Mouse (Mus musculus) C2C12 (cell line): ENCODE data around the gene Gimap4. TPM values are rescaled to one million over a fixed set of nuclear protein-coding genes. Genes with fewer than 3 reads are reported as not detected.

Source experiments
- H3K27me3 ChIP-seq: one replicate; pipeline ENCODE4 v1.6.1; 2011; ENCODE audit not compliant: control insufficient read depth, insufficient read depth, insufficient read length
- H3K36me3 ChIP-seq: one replicate; pipeline ENCODE4 v1.6.1; 2011; ENCODE audit not compliant: control insufficient read depth, insufficient read depth
- H3K4me3 ChIP-seq: one replicate; pipeline ENCODE4 v1.5.1; 2011; ENCODE audit warnings: mild to moderate bottlenecking, control low read depth; ENCODE audit not compliant: poor library complexity, insufficient read depth, severe bottlenecking
- H3K79me2 ChIP-seq: one replicate; pipeline ENCODE4 v1.6.1; 2011; ENCODE audit not compliant: control insufficient read depth, insufficient read depth
- H3K79me3 ChIP-seq: one replicate; pipeline ENCODE4 v1.6.1; 2011; ENCODE audit warnings: low read depth, control low read depth
- H3ac ChIP-seq: one replicate; pipeline ENCODE3; 2011; ENCODE audit warnings: low read depth; ENCODE audit not compliant: control insufficient read depth, insufficient read length
- CEBPB ChIP-seq: IDR thresholded peaks from one replicate; pipeline ENCODE4 v1.6.1; 2011; ENCODE audit warnings: low read depth, mild to moderate bottlenecking, control low read depth, moderate library complexity
- CTCF ChIP-seq: IDR thresholded peaks from one replicate; pipeline ENCODE4 v1.5.1; 2011; ENCODE audit not compliant: control insufficient read depth, insufficient read depth, insufficient read length
- FOSL1 ChIP-seq: IDR thresholded peaks from one replicate; pipeline ENCODE4 v1.8.0; 2011; ENCODE audit warnings: mild to moderate bottlenecking, low read length; ENCODE audit not compliant: poor library complexity, insufficient read depth, severe bottlenecking
- MAX ChIP-seq: IDR thresholded peaks from one replicate; pipeline ENCODE4 v1.6.1; 2011; ENCODE audit warnings: mild to moderate bottlenecking, control low read depth
- MYOD1 ChIP-seq: IDR thresholded peaks from one replicate; pipeline ENCODE4 v1.6.1; 2011; ENCODE audit warnings: low read depth; ENCODE audit not compliant: control insufficient read depth, insufficient read length
- MYOG ChIP-seq: IDR thresholded peaks from one replicate; pipeline ENCODE4 v1.6.1; 2011; ENCODE audit not compliant: control insufficient read depth, insufficient read length; ENCODE audit errors: extremely low read depth
- USF1 ChIP-seq: IDR thresholded peaks from one replicate; pipeline ENCODE4 v1.6.1; 2011; ENCODE audit warnings: low read depth, mild to moderate bottlenecking, control low read depth, moderate library complexity
- polyA plus RNA-seq: library from polyadenylated mRNA; unstranded; fragments of >200 nt; fragmentation: generic; extraction: Trizol; gene quantifications from one replicate; pipeline ENCODE4 v1.2.1, GENCODE M21; 2012; ENCODE audit warnings: missing spikeins

Gimap4 gene
- polyA plus RNA-seq, 1 experiment = 0.04 TPM

DNA sequence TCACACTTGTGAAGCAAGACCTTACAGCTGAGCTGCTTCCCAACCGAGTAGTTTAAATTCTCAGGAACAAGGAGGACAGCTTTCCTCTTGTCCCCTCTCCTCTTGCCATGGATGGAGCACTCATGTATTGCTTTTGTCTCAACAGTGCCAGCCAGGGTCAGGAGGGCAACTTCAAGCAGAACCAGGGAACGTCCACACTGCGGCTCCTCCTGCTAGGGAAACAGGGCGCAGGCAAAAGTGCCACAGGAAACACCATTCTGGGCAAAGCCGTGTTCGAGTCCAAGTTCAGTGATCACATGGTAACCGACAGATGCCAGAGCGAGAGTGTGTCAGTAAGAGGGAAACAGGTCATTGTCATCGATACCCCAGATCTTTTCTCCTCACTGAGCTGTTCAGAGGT is 34.3 kb upstream of the Gimap4 start:
- no peaks in the 10 kb centered on the region for H3K36me3 ChIP-seq
- H3K4me3 ChIP-seq = no peak overlapping the region
- no peaks in the 10 kb centered on the region for H3K79me2 ChIP-seq
- no peaks in the 10 kb centered on the region for H3K79me3 ChIP-seq
- peaks cover 2% of the 10 kb centered on the region for H3K27me3 ChIP-seq
- TF ChIP-seq MYOG = no peak
- no peak for TF ChIP-seq CEBPB
- no peak for TF ChIP-seq MAX
- TF ChIP-seq MYOD1 = no peak
- TF ChIP-seq FOSL1 = no peak
- no peak for TF ChIP-seq USF1
- TF ChIP-seq CTCF = no peak
- H3ac ChIP-seq = no peak overlapping the region

DNA sequence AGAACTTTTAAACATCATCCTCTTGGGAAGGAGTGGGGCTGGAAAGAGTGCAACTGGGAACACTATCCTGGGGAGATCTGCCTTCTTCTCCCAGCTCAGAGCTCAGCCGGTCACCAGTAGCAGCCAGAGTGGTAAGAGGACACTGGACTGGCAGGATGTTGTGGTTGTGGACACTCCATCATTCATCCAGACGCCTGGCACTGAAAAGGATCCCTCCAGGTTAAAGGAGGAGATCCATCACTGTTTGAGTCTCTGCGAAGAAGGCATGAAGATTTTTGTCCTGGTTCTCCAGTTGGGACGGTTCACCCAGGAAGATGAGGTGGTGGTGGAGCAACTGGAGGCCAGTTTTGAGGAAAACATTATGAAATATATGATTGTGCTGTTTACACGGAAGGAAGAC is 25.6 kb upstream of the Gimap4 start:
- Histone ChIP-seq H3K79me3 (no peaks in the 10 kb centered on the region), H3K36me3 (no peaks in the 10 kb centered on the region), H3K4me3 (no peak overlapping the region), H3ac (no peak overlapping the region), H3K79me2 (no peaks in the 10 kb centered on the region), H3K27me3 (no peaks in the 10 kb centered on the region)
- TF ChIP-seq FOSL1 = no peak
- no peak for TF ChIP-seq MYOD1
- TF ChIP-seq CEBPB = no peak
- no peak for TF ChIP-seq CTCF
- TF ChIP-seq USF1 = no peak
- no peak for TF ChIP-seq MYOG
- TF ChIP-seq MAX = no peak

DNA sequence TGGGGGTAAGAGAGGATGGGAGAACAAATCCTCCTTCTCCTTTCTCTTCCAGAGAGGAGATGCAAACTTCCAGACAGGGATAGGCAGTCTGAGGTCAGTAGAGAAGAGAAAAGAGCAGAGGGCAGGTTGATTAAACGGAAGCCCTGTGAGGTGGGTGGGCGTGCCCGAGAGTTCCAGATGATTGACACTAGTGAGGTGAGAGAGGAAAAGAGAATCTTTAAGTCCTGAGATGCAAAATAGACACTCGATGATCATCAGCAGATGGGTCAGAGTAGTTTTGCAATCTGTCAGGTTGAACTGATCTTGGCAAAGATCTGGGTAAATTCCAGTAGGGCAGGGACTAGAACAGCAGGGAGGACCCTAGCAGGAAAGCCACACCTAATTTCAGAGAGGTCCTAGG is 19.6 kb upstream of the Gimap4 start:
- no peak for TF ChIP-seq MAX
- no peak for TF ChIP-seq CEBPB
- no peak for TF ChIP-seq CTCF
- no peak for TF ChIP-seq USF1
- TF ChIP-seq MYOD1 = no peak
- no peak for TF ChIP-seq FOSL1
- no peak for TF ChIP-seq MYOG
- Histone ChIP-seq H3K4me3 (no peak overlapping the region), H3K27me3 (peaks cover 7% of the 10 kb centered on the region), H3K36me3 (no peaks in the 10 kb centered on the region), H3K79me2 (no peaks in the 10 kb centered on the region), H3ac (no peak overlapping the region), H3K79me3 (no peaks in the 10 kb centered on the region)

DNA sequence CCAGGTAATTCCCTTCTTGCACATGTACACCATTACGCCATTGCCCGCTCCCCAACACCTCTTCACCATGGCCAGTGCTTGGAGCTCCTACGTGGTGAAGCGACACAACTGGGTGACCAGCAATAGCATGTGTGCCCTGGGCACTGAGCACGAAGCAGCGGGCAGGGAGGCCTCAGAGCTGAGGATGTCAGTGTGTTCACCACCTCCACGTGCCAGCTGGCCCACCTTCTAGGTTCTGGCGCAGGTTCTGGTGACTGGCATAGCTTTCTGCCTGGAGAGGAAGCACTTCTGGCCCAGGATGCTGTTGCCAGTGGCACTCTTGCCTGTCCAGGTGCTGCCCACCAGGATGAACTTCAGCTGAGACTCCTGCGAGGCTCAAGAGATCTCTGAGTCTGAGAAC is 18.9 kb upstream of the Gimap4 start:
- peaks cover 7% of the 10 kb centered on the region for H3K27me3 ChIP-seq
- no peaks in the 10 kb centered on the region for H3K36me3 ChIP-seq
- no peaks in the 10 kb centered on the region for H3K79me3 ChIP-seq
- H3K4me3 ChIP-seq = no peak overlapping the region
- H3K79me2 ChIP-seq = no peaks in the 10 kb centered on the region
- TF ChIP-seq FOSL1 = no peak
- no peak for TF ChIP-seq CTCF
- TF ChIP-seq MYOD1 = no peak
- TF ChIP-seq USF1 = no peak
- no peak for TF ChIP-seq MAX
- no peak for TF ChIP-seq MYOG
- TF ChIP-seq CEBPB = no peak
- H3ac ChIP-seq = no peak overlapping the region

DNA sequence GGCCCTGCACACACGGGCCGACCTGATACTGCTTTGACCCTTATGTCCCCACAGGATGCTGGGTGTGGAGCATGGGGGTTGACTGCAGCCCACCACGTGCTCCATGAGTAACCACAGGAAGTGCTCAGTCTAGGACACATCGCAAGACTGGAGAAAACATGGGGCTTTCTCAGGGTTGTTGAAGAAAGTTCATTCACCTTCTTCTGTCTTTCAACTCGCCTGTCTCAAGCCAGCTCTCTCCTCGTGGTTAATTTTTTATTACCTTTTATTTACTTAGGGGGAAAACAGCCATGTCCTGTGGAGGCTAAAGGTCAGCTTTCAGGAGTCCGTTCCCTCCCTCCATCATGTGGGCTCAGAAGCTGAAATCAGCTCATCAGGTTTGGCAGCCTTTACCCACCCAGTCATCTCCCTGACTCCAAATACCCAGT is 18.2 kb upstream of the Gimap4 start:
- H3K79me2 ChIP-seq = no peaks in the 10 kb centered on the region
- peaks cover 7% of the 10 kb centered on the region for H3K27me3 ChIP-seq
- H3ac ChIP-seq = no peak overlapping the region
- H3K79me3 ChIP-seq = no peaks in the 10 kb centered on the region
- H3K36me3 ChIP-seq = no peaks in the 10 kb centered on the region
- TF ChIP-seq MYOD1 (no peak), FOSL1 (no peak), CTCF (no peak), MAX (no peak), USF1 (no peak), MYOG (no peak), CEBPB (no peak)
- H3K4me3 ChIP-seq = no peak overlapping the region

DNA sequence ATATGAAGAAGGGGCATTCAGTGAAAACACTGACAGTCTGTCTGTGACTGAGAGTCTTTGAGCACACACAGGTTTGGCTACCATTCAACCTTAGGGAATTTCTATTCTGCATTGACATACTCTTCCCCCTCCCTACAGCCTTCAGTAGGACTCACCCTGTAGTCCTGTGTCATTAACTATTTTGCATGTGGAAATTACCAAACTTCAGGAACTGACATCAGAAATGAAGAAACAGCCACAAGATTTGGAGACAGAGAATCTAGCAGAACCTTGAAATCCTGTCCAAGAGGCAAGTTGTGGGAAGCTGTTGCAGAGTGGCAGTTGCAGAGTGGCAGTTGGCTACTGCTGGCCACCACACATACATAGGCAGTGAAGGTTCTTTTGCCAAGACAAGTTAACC is 16.3 kb upstream of the Gimap4 start:
- Histone ChIP-seq H3K79me2 (no peaks in the 10 kb centered on the region), H3K79me3 (no peaks in the 10 kb centered on the region), H3K36me3 (no peaks in the 10 kb centered on the region), H3K4me3 (no peak overlapping the region), H3K27me3 (peaks cover 7% of the 10 kb centered on the region), H3ac (no peak overlapping the region)
- TF ChIP-seq FOSL1 = no peak
- TF ChIP-seq USF1 = no peak
- no peak for TF ChIP-seq CTCF
- no peak for TF ChIP-seq CEBPB
- no peak for TF ChIP-seq MAX
